Mouse (Mus musculus) adrenal gland, adult (tissue): ENCODE measurements at regions not wholly inside any gene's neighbourhood (a gene's known extent, or its start where the extent isn't known, plus 50 kb on each side); places are given as distances from the start of the nearest gene placed in this dataset.

Experiments used
- DNase-seq, 2 experiments: peaks; one replicate each; pipeline ENCODE4 v3.0.0; 2022 to 2023; ENCODE audit warnings: low spot score in 1 of 2; ENCODE audit not compliant: inconsistent age in 2 of 2

GRCm38 (mm10) chr14:45056291-45056690, 68.3 kb downstream of the Ptger2 start:
- DNase-seq = no peak

GRCm38 (mm10) chr14:45061681-45062080, 73.7 kb downstream of the Ptger2 start:
- DNase-seq = no peak

GRCm38 (mm10) chr14:45064498-45064897, 76.5 kb downstream of the Ptger2 start:
- no peak for DNase-seq

- DNase-seq = no peak
Observed at GRCm38 (mm10) chr14:45069598-45070212, 81.7 kb downstream of the Ptger2 start.

GRCm38 (mm10) chr14:45074902-45075488, 87.0 kb downstream of the Ptger2 start:
- peak; percentile 8 to 38 for DNase-seq

- peak; percentile 36 to 79 for DNase-seq
Observed at GRCm38 (mm10) chr14:45077216-45077615, 89.2 kb downstream of the Ptger2 start.

GRCm38 (mm10) chr14:45079793-45080192, 91.8 kb downstream of the Ptger2 start:
- DNase-seq = no peak

GRCm38 (mm10) chr14:45080231-45080630, 92.2 kb downstream of the Ptger2 start:
- DNase-seq = no peak

- no peak for DNase-seq
Observed at GRCm38 (mm10) chr14:45083058-45083457, 95.1 kb downstream of the Ptger2 start.
